Mouse (Mus musculus): ENCODE measurements around the gene Tmem59l. TPM values are rescaled to one million over a fixed set of nuclear protein-coding genes. Genes with fewer than 3 reads are reported as not detected.

Tmem59l gene
- polyA plus RNA-seq, 1 experiment from 2014 or later, result 151 TPM

DNA sequence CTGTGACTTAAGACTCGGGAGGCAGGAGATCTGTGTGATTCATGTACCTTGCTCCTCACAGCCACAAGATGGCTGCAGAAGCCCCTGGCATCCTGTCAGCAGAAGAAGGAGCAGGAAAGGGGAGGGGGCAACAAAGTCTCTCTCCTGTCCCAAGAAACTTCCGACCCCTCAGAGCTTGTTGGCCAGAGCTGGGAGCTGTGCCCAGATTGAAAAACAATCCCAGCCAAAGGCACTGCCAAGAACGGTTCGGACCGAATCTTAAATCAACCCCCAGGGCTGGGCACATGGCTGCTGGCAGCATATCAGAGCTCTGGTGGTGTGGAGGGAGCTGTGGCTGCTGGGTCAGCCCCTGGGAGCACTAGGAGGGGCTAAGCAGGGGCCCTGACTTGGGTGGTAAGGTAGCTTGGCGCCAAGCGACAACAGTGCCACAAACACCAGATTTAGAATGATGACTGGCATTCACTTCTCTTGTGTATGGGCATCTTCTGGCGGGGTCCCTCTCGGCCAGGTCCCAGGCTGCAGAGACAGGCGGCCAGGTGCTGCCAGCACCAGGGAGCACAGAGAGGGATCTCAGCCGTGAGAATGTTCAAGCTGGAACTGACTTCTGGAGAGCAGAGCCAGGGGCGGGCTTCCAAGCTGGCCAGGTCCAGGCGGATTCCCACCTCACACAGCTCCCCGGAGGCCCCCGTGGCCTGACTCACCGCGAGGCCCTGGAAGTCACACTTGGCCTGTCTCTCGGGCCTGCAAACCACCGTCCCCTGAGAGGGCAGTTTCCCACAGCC, 39.3 kb downstream of the Tmem59l start:
- H3K4me2 ChIP-seq (ENCODE audit: low read length), result no peak overlapping the region
- peaks cover 17% of the 10 kb centered on the region; the same call in 1 of the 2 replicates for H3K36me3 ChIP-seq (ENCODE audit: control insufficient read depth, insufficient read depth, low read length)
- H3K4me1 ChIP-seq (ENCODE audit: control insufficient read depth, insufficient read depth, low read length), result no peaks in the 10 kb centered on the region
- H3K27ac ChIP-seq (ENCODE audit: low read length), result no peak overlapping the region
- H3K9me3 ChIP-seq (replicated peaks; ENCODE audit: control insufficient read depth, low read length, poor library complexity, severe bottlenecking), result no peaks in the 10 kb centered on the region
- H3K9ac ChIP-seq (ENCODE audit: low read depth, low read length), result no peak overlapping the region
- H3K27me3 ChIP-seq (ENCODE audit: control insufficient read depth, insufficient read depth, low read depth, low read length), result no peaks in the 10 kb centered on the region
- peak; percentile 75 for ATAC-seq
- 70% methylated on average over 19 of the region's 19 CpGs for WGBS
- H3K4me3 ChIP-seq (ENCODE audit: low read depth, low read length), result no peak overlapping the region

DNA sequence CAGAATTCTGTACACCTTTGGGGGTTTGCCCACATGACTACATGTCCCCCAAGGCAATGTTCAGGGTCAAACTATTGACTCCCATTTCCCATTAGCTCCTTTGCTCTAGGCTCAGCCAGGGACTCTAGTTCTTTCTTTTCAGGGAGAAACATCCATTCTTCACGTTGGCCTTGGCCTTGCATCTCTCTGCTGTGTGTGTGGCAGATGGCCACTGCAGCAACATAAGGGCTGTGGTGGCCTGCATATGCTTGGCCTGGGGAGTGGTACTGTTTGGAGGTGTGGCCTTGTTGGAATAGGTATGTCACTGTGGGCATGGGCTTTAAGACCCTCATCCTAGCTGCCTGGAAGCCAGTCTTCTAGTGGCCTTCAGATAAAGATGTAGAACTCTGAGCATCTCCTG, 41.2 kb downstream of the Tmem59l start:
- no peak overlapping the region for H3K9ac ChIP-seq (ENCODE audit: low read depth, low read length)
- H3K4me2 ChIP-seq (ENCODE audit: low read length), result no peak overlapping the region
- no peak overlapping the region for H3K27ac ChIP-seq (ENCODE audit: low read length)
- H3K4me3 ChIP-seq (ENCODE audit: low read depth, low read length), result no peak overlapping the region
- no peak for ATAC-seq
- H3K4me1 ChIP-seq (ENCODE audit: control insufficient read depth, insufficient read depth, low read length), result no peaks in the 10 kb centered on the region
- H3K36me3 ChIP-seq (ENCODE audit: control insufficient read depth, insufficient read depth, low read length), result peaks cover 4% of the 10 kb centered on the region; the same call in 1 of the 2 replicates
- H3K9me3 ChIP-seq (replicated peaks; ENCODE audit: control insufficient read depth, low read length, poor library complexity, severe bottlenecking), result no peaks in the 10 kb centered on the region
- WGBS, result 50% methylated on average over 1 of the region's 1 CpGs
- no peaks in the 10 kb centered on the region for H3K27me3 ChIP-seq (ENCODE audit: control insufficient read depth, insufficient read depth, low read depth, low read length)

DNA sequence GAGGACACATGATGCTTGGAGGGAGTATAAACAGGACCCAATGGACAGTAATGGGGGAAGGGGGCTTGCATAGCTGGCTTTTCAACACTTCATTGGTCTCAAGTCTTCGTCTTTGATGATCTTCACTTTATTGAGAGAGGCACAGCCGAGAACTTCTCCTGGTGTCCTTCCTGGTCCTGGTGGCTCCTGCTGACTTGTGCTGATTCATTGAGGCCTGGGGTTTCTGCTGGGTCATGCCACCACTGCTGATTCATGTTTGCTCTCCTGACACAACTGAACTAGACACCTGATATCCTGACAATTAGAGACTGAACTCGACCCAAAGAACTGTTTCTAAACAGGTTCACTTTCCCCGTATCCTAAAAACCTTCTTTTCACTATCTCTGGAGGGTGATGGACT, 43.8 kb downstream of the Tmem59l start:
- no peaks in the 10 kb centered on the region for H3K27me3 ChIP-seq (ENCODE audit: control insufficient read depth, insufficient read depth, low read depth, low read length)
- ATAC-seq, result no peak
- no peaks in the 10 kb centered on the region for H3K9me3 ChIP-seq (replicated peaks; ENCODE audit: control insufficient read depth, low read length, poor library complexity, severe bottlenecking)
- no peak overlapping the region for H3K27ac ChIP-seq (ENCODE audit: low read length)
- 86% methylated on average over 4 of the region's 4 CpGs for WGBS
- H3K4me3 ChIP-seq (ENCODE audit: low read depth, low read length), result no peak overlapping the region
- no peak overlapping the region for H3K9ac ChIP-seq (ENCODE audit: low read depth, low read length)
- no peak overlapping the region for H3K4me2 ChIP-seq (ENCODE audit: low read length)
- peaks cover 10% of the 10 kb centered on the region for H3K4me1 ChIP-seq (ENCODE audit: control insufficient read depth, insufficient read depth, low read length)
- no peaks in the 10 kb centered on the region for H3K36me3 ChIP-seq (ENCODE audit: control insufficient read depth, insufficient read depth, low read length)

DNA sequence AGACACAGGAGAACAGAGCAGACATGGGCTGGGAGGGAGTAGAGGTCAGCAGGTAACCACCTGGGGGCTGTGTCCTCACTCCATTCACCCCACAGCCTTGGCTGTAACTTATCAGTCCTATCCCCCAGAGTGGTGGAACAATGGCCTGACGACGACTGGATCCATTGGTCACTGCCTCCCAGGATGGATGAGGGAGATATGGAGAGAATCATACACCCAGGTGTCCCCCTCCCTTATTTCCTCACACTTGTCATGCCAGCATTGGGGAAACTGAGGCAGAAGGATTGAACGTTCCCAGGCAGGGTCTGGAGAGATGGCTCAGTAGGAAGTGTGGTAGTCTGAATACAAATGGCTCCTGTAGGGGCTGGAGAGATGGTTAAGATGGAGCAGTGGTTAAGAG, 45.6 kb downstream of the Tmem59l start:
- Histone ChIP-seq H3K4me3 (ENCODE audit: low read depth, low read length) (no peak overlapping the region), H3K36me3 (ENCODE audit: control insufficient read depth, insufficient read depth, low read length) (no peaks in the 10 kb centered on the region), H3K9ac (ENCODE audit: low read depth, low read length) (no peak overlapping the region), H3K27me3 (ENCODE audit: control insufficient read depth, insufficient read depth, low read depth, low read length) (no peaks in the 10 kb centered on the region), H3K4me2 (ENCODE audit: low read length) (no peak overlapping the region), H3K4me1 (ENCODE audit: control insufficient read depth, insufficient read depth, low read length) (peaks cover 20% of the 10 kb centered on the region), H3K9me3 (replicated peaks; ENCODE audit: control insufficient read depth, low read length, poor library complexity, severe bottlenecking) (no peaks in the 10 kb centered on the region), H3K27ac (ENCODE audit: low read length) (no peak overlapping the region)
- ATAC-seq, result no peak
- WGBS, result 71% methylated on average over 3 of the region's 3 CpGs

DNA sequence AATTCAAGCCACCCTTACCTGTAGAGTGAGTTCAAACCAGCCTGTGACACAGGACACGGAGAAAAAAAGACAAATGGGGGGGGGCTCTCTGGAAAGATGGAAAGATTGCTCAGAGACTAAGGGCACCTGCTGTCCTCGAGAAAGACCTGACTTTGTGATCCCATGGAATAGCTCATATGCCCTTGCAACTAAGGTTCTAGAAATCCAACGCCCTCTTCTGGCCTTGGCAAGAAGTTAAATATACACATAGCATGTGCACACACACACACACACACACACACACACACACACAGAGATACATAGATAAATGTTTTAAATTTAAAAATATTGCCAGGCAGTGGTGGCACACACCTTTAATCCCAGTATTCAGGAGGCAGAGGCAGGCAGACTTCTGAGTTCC, 46.9 kb downstream of the Tmem59l start:
- Histone ChIP-seq H3K4me2 (ENCODE audit: low read length) (peak overlapping the region; percentile 77), H3K27ac (ENCODE audit: low read length) (no peak overlapping the region; the same call in 1 of the 2 replicates), H3K4me3 (ENCODE audit: low read depth, low read length) (peak overlapping the region; percentile 70), H3K36me3 (ENCODE audit: control insufficient read depth, insufficient read depth, low read length) (no peaks in the 10 kb centered on the region), H3K4me1 (ENCODE audit: control insufficient read depth, insufficient read depth, low read length) (peaks cover 20% of the 10 kb centered on the region), H3K27me3 (ENCODE audit: control insufficient read depth, insufficient read depth, low read depth, low read length) (no peaks in the 10 kb centered on the region), H3K9ac (ENCODE audit: low read depth, low read length) (peak overlapping the region; percentile 79), H3K9me3 (replicated peaks; ENCODE audit: control insufficient read depth, low read length, poor library complexity, severe bottlenecking) (no peaks in the 10 kb centered on the region)
- 57% methylated on average over 3 of the region's 3 CpGs for WGBS
- ATAC-seq, result no peak

DNA sequence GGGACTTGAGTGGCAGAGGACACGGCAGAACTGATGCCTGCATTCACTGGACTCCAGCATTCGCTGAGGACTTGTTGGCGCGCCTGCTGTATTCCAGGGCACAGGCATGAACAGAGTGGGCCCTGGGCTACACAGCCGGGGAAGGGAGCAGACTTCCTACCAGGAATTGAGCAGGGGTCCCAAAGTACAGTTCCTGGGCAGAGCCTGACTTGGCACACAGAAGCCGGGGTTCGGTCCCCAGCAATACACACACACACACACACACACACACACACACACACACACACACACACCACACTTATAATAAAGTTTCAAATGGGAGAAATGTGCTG, 47.3 kb downstream of the Tmem59l start:
- no peak for ATAC-seq
- Histone ChIP-seq H3K9me3 (replicated peaks; ENCODE audit: control insufficient read depth, low read length, poor library complexity, severe bottlenecking) (no peaks in the 10 kb centered on the region), H3K36me3 (ENCODE audit: control insufficient read depth, insufficient read depth, low read length) (no peaks in the 10 kb centered on the region), H3K27ac (ENCODE audit: low read length) (peak overlapping the region; percentile 90), H3K4me2 (ENCODE audit: low read length) (peak overlapping the region; percentile 77), H3K4me3 (ENCODE audit: low read depth, low read length) (peak overlapping the region; percentile 70), H3K9ac (ENCODE audit: low read depth, low read length) (peak overlapping the region; percentile 79), H3K27me3 (ENCODE audit: control insufficient read depth, insufficient read depth, low read depth, low read length) (no peaks in the 10 kb centered on the region), H3K4me1 (ENCODE audit: control insufficient read depth, insufficient read depth, low read length) (peaks cover 20% of the 10 kb centered on the region)
- 6% methylated on average over 7 of the region's 7 CpGs for WGBS

DNA sequence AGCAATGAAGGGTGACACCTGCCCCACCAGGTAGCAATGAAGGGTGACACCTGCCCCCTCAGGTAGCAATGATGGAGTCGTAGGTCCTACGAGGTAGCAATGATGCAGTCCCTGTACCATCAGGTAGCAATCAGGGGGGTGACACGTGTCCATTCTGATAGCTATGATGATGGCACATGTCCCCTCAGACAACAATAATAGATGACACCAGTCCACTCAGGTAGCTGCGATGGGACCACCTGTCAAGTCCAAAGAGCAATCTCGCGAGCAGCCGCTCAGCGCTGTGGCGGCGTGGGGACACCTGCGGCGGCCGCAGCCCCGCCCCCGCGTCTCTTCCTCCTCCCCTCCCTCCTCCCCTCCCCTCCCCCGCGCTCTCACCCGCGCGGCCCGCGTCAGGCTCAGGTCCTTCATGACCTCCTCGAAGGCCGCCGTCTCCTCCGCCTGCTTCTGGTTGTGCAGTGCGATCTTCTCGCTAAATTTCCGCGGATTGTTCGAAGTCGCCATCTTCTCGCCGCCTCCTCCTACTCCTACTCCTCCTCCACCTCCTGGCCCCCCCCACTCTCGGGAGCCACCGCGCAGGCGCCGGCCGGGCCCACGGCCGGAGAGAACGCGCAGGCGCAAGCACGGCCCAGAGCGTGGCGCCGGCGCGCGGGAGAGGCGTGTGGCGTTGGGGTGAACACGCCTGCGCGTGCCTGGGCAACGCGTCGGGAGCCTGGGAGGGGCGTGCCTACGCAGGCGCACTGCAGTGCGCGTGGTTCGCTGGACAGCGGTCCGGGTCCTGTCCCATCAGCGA, 47.9 kb downstream of the Tmem59l start, which contains the start of gene Crtc1:
Crtc1 (minus strand) TSS at position 525 of the 793 bp plus-strand sequence.
- Histone ChIP-seq H3K27me3 (ENCODE audit: control insufficient read depth, insufficient read depth, low read depth, low read length) (no peaks in the 10 kb centered on the region), H3K4me3 (ENCODE audit: low read depth, low read length) (peak within 1 kb of the TSS; percentile 70), H3K9me3 (replicated peaks; ENCODE audit: control insufficient read depth, low read length, poor library complexity, severe bottlenecking) (no peaks in the 10 kb centered on the region), H3K27ac (ENCODE audit: low read length) (peak within 1 kb of the TSS; percentile 90), H3K4me1 (ENCODE audit: control insufficient read depth, insufficient read depth, low read length) (peaks cover 20% of the 10 kb centered on the region), H3K4me2 (ENCODE audit: low read length) (peak within 1 kb of the TSS; percentile 87), H3K9ac (ENCODE audit: low read depth, low read length) (peak within 1 kb of the TSS; percentile 79), H3K36me3 (ENCODE audit: control insufficient read depth, insufficient read depth, low read length) (no peaks in the 10 kb centered on the region)
- WGBS, result 1% methylated on average over 52 of the region's 70 CpGs
- ATAC-seq, result peak; percentile 97

DNA sequence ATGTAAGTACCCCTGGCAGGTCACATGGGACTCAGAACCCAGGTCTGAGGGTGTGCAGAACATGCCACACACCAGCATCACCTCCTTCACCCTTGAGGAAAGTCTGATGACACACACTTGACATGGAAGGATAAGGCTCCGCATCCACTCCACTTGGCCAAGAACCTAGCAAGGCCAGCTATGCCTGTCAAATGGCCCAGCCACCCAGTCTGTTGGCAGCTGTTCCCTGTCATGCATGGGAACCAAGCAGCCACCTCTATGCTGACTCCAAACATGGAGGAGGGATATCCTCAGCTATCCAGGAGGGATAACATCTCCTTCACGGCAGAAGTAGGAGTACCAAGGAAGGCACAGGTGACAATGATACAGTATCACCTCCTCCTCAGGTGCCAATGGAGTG, 48.7 kb downstream of the Tmem59l start:
- Histone ChIP-seq H3K9me3 (replicated peaks; ENCODE audit: control insufficient read depth, low read length, poor library complexity, severe bottlenecking) (no peaks in the 10 kb centered on the region), H3K4me1 (ENCODE audit: control insufficient read depth, insufficient read depth, low read length) (peaks cover 20% of the 10 kb centered on the region), H3K4me2 (ENCODE audit: low read length) (peak overlapping the region; percentile 87), H3K27me3 (ENCODE audit: control insufficient read depth, insufficient read depth, low read depth, low read length) (no peaks in the 10 kb centered on the region), H3K4me3 (ENCODE audit: low read depth, low read length) (peak overlapping the region; percentile 70), H3K36me3 (ENCODE audit: control insufficient read depth, insufficient read depth, low read length) (no peaks in the 10 kb centered on the region), H3K27ac (ENCODE audit: low read length) (0 out of 2 replicates have a peak overlapping the region, but pooled peaks have one; percentile 90), H3K9ac (ENCODE audit: low read depth, low read length) (peak overlapping the region; percentile 79)
- ATAC-seq, result peak; percentile 0; the same call in 1 of the 2 replicates
- 92% methylated on average over 2 of the region's 2 CpGs for WGBS

DNA sequence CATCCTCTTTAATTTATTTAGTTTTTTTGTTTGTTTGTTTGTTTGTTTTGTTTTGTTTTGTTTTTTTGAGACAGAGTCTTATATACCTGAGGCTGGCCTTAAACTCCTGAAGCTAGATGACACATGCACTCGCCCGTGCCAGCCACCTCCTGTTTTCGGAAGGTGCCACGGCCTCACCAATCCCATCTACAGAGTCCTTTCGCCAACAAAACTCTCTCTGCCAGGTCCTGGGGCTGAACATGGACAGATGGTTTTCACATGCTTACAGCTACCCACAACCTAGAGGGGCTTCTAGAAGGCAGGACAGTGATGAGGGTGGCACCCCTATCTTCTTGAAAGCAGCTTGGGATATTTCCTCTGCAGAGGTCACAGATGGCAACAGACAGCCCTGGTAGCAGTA, 52.0 kb downstream of the Tmem59l start:
- H3K4me2 ChIP-seq (ENCODE audit: low read length), result no peak overlapping the region
- WGBS, result 96% methylated on average over 5 of the region's 5 CpGs
- peaks cover 20% of the 10 kb centered on the region for H3K4me1 ChIP-seq (ENCODE audit: control insufficient read depth, insufficient read depth, low read length)
- no peak overlapping the region for H3K4me3 ChIP-seq (ENCODE audit: low read depth, low read length)
- H3K9me3 ChIP-seq (replicated peaks; ENCODE audit: control insufficient read depth, low read length, poor library complexity, severe bottlenecking), result no peaks in the 10 kb centered on the region
- no peak overlapping the region for H3K9ac ChIP-seq (ENCODE audit: low read depth, low read length)
- no peak overlapping the region for H3K27ac ChIP-seq (ENCODE audit: low read length)
- ATAC-seq, result no peak
- no peaks in the 10 kb centered on the region for H3K27me3 ChIP-seq (ENCODE audit: control insufficient read depth, insufficient read depth, low read depth, low read length)
- no peaks in the 10 kb centered on the region for H3K36me3 ChIP-seq (ENCODE audit: control insufficient read depth, insufficient read depth, low read length)
